Mouse (Mus musculus): ENCODE results near the gene Syne4.
A peak's percentile ranks its signal among the peaks of the same experiment; 100 is the strongest.

The Syne4 gene

DNA sequence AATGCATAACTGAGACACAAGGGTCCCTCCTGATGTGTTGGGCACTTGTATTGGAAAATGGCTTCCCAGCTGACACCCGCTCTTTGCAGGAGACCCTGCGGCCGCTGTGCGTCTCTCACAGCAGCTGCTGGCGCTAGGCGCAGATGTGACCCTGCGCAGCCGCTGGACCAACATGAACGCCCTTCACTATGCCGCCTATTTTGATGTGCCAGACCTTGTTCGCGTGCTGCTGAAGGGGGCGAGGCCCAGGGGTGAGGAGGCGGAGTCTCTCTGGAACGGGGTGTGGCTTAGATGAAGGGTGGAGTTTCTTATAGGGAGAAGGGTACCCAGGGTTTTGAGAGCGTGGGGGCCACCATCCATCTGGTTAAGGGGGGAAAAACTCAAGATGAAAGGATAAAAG is 17.3 kb upstream of the Syne4 start:
- peak in 1 of 2 experiments; percentile 3 for DNase-seq

DNA sequence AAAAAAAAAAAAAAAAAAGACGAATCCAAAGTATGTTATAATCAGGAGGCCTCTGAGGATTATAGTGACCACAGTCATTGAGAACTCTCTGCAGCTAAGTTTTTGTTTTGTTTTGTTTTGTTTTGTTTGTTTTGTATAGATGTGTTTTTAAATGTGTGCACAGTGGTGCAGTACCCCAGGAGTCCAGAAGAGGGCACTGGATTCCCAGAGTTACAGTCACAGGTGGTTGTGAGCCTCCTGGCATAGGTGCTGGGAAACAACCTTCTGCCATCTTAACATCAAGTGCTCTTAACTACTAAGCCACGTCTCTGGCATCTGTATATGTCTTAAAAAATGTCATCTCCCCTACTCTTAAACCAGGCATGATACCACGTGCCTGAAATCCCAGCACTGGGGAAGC is 13.7 kb upstream of the Syne4 start:
- peak; percentile 63 to 66 for DNase-seq

DNA sequence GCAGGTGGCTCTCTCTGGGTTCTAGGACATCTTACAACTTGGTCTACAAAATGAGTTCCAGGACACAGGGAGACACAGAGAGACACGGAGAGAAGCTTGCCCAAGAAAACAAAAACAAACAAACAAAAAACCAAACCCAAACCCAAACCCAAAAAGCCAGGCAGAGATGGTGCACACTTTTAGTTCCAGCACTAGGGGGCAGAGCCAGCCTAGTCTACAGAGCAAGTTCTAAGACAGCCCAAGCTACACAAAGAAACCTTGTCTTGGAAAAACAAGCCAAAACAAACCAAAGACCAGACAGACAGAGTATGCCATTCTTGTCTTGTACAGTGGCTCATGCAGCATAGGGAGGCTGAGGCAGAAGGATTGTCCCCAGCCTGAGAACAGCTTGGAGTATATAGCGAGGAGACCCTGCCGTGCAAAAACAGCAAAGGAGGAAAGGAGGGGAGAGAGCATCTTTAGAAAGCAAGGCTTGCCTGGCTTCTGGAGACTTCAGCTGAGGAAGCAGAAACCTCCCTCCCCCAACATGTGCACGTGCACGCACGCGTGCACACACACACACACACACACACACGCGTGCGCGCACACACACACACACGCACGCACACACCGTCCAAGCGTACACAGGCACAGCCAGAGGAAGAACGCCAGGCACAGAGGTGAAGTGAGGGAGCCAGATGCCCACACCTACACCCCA is 8.4 kb upstream of the Syne4 start:
- no peak for DNase-seq

DNA sequence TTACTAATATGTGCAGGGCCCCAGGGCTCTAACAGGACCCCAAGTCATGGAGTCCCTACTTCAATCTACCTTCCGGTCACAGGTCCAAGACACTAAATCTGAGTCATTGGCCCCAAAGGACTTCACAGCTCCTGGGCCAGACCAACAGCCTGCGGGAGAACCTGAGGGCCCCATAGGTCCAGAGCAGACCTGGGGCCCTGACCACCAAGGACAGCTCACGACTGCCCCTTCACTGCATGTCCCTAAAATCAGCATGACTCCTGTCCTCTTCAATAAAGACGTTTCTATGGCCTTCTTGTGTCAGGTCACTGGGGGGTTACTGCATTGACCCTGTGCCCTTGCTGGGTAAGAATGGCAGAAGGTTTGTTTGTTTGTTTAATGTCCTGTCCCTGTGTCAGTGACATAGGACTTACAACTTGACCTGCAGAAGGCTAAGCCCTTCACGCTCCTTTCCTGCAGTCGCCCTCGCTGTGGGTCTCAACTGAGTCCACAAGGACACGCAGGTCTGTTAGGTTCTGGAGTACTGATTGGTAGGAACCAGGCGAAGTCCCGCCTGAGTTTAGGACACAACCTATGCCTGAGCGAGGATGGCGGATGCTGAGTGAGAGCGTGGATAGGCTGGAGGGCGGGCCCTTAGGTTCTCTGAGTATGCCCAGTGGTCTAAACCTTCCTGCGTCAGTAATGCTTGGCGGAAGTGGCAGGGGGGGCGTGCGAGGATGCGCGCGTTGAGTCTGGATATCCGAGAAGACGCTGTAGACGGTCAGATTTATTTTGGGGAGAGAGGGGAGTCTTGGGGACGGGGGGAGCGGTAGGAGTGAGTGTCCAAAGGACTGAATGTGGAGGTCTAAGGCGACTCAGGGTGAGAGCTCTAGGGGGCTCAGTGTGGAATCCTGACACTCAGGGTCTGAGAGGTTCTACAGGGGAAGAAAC is 6.3 kb upstream of the Syne4 start, which contains the start of gene Alkbh6:
TSS of gene Alkbh6 (plus strand) at position 642 of the 930 bp plus-strand sequence.
- DNase-seq: peak; percentile 93 to 94

DNA sequence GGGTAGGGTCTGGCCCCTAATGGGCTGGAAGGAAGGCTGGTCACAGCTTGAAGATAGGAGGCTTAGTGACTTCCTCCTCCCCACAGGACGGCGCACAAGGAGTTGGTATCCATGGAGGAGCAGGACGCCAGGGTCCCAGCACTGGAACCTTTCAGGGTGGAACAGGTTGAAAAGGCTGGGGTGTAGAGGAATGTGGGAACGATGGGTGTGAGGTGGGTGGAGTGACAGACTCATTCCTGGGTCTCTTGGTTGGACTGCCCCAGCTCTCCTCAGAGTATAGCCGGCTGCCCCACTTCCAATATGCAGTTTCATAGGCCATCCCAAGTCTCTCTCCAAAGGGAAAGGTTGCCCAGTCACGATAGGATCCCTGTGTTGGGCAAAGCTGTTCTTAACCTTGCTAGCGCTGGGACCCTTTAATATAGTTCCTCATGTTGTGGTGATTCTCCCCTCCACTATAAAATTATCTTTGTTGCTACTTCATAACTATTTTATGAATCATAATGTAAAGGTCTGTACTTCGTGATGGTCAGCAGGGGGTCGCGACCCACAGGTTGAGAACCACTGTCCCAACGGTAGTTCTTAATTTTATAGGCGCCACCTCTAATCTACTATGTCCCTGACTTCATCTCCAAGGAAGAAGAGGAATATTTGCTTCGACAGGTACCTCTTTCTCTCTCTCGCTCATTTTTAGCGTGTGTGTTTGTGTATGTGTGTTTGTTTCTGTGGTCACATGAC is 5.0 kb upstream of the Syne4 start:
- DNase-seq: no peak

DNA sequence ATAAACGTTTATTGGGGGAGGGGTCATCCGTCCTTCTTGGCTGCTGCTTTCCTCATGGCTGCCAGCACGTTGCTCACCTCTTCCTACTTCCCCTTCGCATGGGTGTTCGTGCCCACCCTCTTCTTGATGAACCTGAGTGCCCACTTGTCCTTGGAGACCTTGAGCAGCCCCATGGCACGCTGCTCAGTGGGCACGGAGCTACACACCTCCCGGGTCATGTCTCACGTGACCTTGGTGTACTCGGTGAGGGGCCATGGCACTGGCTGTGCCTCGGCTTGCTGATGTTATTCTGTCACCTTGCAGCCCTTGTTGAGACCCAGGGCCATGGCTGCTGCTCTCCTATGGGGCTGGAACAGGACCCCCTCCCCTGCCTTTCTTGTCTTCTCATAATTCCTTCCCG is 4.5 kb upstream of the Syne4 start:
- DNase-seq: no peak

DNA sequence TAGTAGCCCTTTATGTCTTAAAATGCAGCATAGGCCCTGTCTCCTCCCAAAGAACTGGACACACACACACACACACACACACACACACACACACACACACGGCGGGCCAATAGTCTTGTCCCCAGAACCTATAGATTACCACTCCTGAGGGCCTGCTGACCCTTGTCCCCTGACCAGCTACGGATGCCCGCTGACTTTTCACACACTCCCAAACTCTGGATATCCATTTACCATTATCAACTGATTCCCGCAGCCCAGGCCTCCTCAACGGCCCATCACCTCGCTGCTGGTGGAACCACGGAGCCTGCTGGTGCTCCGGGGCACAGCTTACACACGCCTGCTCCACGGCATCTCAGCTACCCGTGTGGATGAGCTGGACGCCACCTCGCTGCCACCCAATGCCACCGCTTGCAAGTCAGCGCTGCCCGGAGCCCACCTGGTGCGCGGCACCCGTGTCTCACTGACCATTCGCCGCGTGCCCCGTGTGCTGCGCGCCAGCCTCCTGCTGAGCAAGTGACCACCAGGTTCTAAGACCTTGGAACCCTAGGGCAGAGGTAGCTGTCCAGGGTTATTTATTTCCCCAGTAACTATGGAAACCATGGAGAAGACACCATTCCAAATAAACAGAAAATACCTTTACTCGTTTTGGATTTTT is 814 bp upstream of the Syne4 start:
- DNase-seq: no peak

DNA sequence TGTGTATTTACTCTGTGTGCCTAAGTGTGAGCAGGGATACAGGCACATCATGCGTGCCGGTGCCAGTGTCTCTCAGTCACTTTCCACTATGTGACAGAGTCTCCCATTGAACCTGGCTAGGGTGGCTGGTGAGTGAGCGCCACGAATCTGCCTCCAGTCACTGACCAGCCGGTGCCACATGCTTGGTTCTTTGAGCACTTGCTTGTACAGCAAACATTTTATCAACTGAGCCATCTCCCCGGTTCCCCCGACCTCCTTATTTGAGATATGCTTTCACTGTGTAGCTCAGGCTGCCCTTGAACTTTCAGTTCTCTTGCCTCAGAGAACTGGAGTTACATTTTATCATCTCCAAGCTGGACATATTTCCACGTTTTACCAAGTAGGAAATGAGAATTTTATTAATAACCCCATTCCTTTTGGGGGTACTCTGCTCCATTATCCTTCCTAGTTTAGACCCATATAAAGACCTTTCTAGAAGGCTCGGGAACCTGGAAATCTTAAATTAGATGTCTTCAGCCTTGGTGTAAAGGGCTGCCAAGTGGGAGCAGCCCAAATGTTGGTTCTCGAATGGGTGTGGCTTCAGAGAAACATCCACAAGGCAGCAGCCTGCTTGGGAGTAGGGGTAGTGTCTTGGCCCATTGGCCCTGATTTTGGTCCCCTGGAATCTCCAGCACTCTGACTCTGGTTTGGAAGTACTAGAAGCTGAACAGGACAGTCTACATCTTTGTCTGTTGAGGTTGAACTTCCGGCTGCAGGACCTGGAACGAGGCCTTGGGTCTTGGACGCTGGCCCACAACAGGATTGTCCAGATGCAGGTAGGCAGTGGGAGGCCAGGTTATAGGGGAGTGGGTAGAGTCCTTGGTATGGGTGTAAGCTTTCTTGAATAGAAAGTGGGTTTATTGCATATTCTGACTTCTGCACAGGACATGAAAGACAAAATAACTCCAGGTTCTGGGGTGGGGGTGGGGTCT is 1.2 kb downstream of the Syne4 start:
- DNase-seq: no peak

DNA sequence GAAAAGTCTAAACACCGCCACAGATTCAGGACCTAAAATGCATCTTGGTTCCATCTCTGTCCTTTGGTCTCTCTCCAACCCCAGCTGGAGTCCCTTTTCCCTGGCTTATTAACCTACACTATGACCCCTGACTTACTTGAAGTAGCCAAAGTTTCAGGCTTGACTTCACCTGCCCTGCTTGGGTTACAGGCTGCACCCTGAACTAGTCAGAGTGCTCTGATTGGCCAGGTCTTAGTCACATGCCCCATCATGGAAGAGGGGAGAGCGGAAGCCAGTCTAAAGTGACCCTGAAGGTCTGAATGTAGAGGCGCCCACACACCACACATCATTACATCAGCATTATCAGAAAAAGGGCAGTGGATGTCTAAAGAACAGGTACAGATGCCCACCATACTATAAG is 3.5 kb downstream of the Syne4 start:
- no peak for DNase-seq

DNA sequence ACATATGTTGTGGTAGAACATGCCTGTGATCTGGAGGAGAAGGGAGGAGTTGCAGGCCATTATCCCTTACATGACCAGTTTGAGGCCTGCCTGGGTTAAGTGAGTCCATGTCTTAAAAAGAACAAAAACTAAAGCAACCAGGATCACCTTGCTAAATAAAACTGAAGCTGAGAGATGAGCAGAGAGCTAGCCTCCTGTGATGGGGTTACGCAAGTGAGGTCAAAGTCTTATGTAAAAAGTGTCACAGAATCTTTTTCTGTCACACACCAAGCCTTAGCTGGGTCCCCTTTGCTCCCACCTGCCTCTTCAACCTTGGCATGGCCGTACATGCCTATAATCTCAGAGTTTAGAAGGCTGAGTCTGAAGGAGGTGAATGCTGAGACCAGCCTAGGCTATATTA is 6.3 kb downstream of the Syne4 start:
- DNase-seq: no peak

DNA sequence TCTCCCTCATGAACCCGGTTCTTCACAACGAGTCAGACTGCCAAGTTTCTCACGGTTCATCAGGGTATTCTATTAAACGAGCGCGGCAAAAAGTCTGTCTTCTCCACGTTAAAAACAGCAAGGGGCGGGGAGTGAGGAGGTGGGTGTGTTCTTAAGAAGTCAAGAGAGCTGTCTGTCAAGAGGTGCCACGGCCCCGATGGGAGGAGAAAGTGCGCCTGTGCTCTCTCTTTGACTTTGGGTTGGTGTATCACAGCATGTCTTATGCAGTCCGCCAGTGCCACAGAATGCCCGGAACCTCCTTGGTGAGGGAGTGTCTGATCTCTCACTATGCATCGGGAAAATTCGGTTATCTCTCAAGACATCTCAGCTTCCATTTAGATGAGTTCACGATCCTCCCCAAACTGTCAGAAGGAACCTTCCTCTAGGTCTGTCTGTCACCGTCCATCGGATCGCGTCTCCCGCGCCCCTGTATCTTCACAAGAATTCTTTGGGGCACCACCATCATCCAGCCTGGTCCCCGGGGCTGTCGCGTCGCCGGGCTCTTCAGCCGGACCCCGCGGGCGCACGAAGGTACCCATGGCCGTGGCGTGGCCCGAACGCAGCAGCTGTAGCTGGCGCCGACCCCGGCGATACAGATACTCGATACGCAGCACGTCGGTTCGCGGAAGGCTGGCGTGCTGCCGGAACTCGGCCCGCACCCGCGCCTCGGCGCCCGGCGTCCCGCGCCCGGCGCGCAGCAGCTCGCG is 7.1 kb downstream of the Syne4 start, which contains the start of gene E130208F15Rik:
TSS of gene E130208F15Rik (plus strand) at position 202 of the 746 bp plus-strand sequence.
- DNase-seq: peak; percentile 70 to 75

DNA sequence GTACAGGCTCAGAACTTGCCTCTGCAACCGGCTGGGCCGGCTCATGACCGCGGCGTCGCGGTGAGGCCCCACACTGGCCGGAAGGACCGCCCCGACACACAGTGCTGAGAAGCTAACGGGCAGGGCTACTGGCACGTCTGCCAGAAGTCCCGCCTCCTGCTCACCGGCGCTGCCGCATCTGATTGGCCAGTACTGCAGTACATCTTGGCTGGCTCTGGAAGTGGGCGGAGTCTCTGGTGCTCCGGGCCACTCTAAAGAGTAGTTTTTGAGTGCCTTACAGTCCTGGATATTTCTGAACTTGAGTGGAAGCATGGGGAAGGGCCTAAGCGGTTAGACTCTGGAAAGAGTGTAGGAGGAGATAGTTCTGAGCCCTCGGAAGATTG is 7.7 kb downstream of the Syne4 start:
- peak; percentile 97 to 98 for DNase-seq

DNA sequence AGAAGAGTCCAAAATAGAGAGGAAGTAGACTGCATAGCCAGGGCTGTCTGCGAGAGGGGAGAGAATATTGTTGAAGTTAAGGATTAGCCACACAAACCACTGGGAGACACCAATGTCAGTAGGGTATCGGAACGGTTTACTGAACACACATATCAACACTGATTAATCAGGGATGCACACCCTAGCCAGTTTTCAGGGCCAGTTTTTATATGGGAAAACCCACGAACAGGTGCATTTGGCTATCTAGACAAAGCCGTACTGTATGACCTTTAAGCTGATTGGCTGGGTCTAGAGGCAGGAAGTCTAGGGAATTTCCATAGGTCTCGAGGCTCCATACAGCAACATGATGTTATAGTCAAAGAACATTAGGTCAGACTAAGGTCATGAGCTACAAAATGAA is 8.3 kb downstream of the Syne4 start:
- DNase-seq: no peak

DNA sequence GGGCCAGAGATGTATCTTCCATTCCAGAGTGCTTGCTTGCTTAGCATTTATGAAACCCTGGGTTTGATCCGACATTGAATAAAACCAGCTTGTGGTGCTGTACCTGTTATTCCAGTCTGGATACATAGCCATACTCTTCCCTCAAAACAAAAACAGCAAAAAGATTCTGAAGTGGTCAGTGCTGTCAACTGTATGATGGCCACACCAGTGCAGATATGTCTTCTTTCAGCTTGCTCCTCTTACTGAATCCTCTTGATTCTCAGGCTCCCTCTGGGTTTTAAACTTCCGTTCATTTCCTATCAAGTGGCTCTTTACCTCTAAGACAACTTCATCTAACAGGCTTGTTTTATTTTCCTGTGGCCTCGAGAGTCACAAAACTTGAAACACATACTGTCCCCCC is 9.2 kb downstream of the Syne4 start, which contains the start of gene Sdhaf1:
TSS of gene Sdhaf1 (minus strand) at position 101 of the 400 bp plus-strand sequence.
- DNase-seq: no peak

DNA sequence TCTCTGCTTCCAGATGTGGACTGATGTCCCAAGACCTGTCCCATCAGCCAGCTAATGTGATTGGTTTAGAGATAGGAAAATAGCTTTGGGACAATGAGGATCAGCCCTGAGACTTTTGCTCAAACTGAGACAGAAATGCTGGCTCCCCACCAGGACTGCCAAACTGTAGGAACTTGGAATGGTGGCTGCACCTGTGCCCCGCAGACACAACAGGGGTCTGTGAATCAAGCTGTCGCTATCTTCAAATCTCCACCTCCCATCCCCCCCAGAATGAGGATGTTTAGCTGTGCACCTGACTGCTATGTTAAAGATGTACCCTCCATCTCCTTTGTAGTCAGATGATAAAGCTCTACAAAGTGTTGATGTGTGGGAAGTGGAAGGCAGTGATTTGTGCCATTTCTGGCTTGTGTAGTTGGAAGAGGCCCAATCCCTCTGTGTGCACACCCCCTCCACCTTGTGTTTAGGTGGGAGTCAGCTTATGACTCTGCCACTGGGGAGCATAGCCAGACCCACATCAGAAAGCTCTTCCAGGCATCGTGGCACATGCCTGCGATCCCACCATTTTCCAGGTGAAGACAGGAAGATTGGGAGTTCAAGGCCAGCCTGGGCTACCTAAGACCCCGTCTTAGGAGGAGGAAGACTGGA is 9.8 kb downstream of the Syne4 start:
- no peak for DNase-seq

DNA sequence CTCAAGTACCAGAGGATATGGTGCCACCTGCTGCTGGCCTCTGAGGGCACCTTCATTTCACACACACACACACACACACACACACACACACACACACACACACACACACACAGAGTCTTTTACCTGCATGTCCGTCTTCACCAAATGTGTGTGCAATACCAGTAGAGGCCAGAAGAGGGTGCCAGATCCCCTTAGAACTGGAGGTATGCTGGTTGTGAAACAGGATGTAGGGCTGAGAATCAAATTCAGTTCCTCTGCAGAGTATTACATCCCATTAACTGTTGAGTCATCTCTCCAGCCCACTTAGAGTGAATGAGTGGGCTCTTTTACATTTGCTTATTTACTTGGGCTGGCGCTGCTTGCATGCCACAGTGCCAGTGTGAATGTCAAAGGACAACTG is 10.8 kb downstream of the Syne4 start:
- peak; percentile 47 to 64 for DNase-seq

DNA sequence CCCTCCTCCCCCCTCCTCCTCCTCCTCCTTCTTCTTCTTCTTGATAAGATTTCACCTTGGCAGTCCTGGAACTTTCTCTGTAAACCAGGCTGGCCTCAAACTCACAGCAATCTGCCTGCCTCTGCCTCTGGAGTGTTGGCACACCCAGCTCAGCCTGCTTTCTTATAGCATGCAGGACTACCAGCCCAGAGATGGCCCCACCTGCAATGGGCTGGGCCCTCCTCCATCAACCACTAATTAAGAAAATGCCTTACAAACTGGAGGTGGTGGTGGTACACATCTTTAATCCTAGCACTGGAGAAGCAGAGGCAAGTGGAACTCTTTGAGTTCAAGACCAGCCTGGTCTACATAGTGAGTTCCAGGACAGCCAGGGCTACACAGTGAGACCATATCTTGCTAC is 11.8 kb downstream of the Syne4 start:
- no peak for DNase-seq

DNA sequence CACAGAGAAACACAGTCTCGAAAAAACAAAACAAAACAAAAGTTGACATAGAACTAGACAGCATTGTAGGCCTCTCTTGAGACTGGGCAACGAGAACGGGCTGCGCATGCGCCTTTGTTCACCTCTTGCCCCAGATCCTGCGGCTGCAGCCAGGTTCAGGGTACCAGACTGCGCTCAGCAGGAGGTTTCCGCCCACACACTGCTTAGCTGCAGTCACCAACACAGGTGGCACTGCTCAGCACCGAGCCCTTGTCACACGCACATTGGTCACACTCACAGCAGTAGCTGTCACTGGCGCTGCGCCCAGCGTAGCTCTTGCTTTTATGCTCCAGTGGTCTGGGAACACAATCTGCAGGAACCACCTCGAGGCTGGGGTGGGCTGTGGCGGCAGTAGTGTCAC is 12.5 kb downstream of the Syne4 start:
- peak; percentile 98 for DNase-seq

DNA sequence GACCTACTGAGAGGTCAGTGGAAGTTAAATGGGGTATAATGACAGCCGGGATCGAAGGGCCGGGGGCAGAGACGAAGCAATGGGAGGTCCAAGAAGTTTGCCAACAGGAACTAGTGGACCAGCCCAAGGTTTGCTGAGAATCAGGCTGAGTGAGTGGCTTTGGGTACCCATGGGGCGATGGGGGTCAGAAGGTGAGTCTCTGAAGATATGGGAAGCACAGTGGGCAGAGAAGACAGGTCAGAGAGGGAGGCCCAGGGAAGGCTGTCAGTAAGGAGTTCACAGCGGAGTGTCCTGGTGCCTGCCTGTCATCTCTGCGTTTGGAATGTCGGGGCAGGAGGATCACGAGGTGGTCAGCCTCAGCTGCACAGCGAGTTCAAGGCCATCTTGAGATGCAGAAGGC is 13.8 kb downstream of the Syne4 start:
- DNase-seq: no peak

DNA sequence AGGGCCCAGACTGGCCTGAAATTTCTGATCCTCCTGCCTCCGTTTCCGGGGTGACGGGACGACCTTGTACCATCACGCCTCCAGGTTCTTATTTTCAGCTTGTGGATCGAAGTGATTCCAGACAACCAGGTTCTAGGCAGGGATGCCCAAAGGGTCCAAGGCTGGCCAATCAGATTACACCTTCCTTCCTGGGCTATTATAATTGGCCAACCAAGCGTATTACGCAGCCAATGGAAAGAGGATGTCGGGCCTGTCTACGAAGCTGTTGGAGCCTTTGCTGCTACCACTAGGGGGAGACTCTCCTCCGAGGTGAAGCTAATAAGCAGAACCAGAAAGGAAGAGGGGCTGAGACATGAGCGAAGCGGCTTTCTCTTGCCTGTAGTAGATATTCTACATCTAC is 17.3 kb downstream of the Syne4 start:
- peak; percentile 90 to 95 for DNase-seq
